Mouse (Mus musculus): ENCODE measurements around the gene AA986860. TPM values are rescaled to one million over a fixed set of nuclear protein-coding genes. Genes with fewer than 3 reads are reported as not detected.

AA986860 gene
- total RNA-seq (2014; fragmentation: Nextera tagmentation) (0.66 and 1.5 TPM in 2 replicates), total RNA-seq (2017) (0.50 and 0.94 TPM in 2 replicates)

- peak; percentile 64 for ATAC-seq (replicated peaks; ENCODE audit: low FRiP score, low TSS enrichment, poor library complexity, severe bottlenecking)
Observed at GRCm38 (mm10) chr1:130731741-130732337, at the start of gene AA986860. Gene AA986860 (plus strand): TSS chr1:130731976.

- no peak for ATAC-seq (replicated peaks; ENCODE audit: low FRiP score, low TSS enrichment, poor library complexity, severe bottlenecking)
Observed at GRCm38 (mm10) chr1:130683905-130684304, 47.9 kb upstream of the AA986860 start.

- no peak for ATAC-seq (replicated peaks; ENCODE audit: low FRiP score, low TSS enrichment, poor library complexity, severe bottlenecking)
Observed at GRCm38 (mm10) chr1:130698601-130699000, 33.2 kb upstream of the AA986860 start.

GRCm38 (mm10) chr1:130699937-130700633, 31.7 kb upstream of the AA986860 start:
- no peak for ATAC-seq (replicated peaks; ENCODE audit: low FRiP score, low TSS enrichment, poor library complexity, severe bottlenecking)

GRCm38 (mm10) chr1:130701976-130702375, 29.8 kb upstream of the AA986860 start:
- ATAC-seq (replicated peaks; ENCODE audit: low FRiP score, low TSS enrichment, poor library complexity, severe bottlenecking) = no peak

- ATAC-seq (replicated peaks; ENCODE audit: low FRiP score, low TSS enrichment, poor library complexity, severe bottlenecking) = no peak
Observed at GRCm38 (mm10) chr1:130703613-130704012, 28.2 kb upstream of the AA986860 start.

GRCm38 (mm10) chr1:130710283-130711080, 21.3 kb upstream of the AA986860 start:
- no peak for ATAC-seq (replicated peaks; ENCODE audit: low FRiP score, low TSS enrichment, poor library complexity, severe bottlenecking)

- ATAC-seq (replicated peaks; ENCODE audit: low FRiP score, low TSS enrichment, poor library complexity, severe bottlenecking) = no peak
Observed at GRCm38 (mm10) chr1:130714046-130714445, 17.7 kb upstream of the AA986860 start.

GRCm38 (mm10) chr1:130715561-130716217, 16.1 kb upstream of the AA986860 start, which contains the start of gene Gm29427:
Gene Gm29427 (minus strand): TSS chr1:130715799.
- ATAC-seq (replicated peaks; ENCODE audit: low FRiP score, low TSS enrichment, poor library complexity, severe bottlenecking) = peak; percentile 80

GRCm38 (mm10) chr1:130716218-130716512, 15.6 kb upstream of the AA986860 start:
- peak; percentile 10; the same call in 1 of the 2 replicates for ATAC-seq (replicated peaks; ENCODE audit: low FRiP score, low TSS enrichment, poor library complexity, severe bottlenecking)

- peak; percentile 11 for ATAC-seq (replicated peaks; ENCODE audit: low FRiP score, low TSS enrichment, poor library complexity, severe bottlenecking)
Observed at GRCm38 (mm10) chr1:130716513-130717290, 15.1 kb upstream of the AA986860 start.

- peak; percentile 66 for ATAC-seq (replicated peaks; ENCODE audit: low FRiP score, low TSS enrichment, poor library complexity, severe bottlenecking)
Observed at GRCm38 (mm10) chr1:130717291-130717871, 14.4 kb upstream of the AA986860 start, which contains the start of gene Yod1. Gene Yod1 (plus strand): TSS chr1:130717327.

- no peak for ATAC-seq (replicated peaks; ENCODE audit: low FRiP score, low TSS enrichment, poor library complexity, severe bottlenecking)
Observed at GRCm38 (mm10) chr1:130724206-130724605, 7.6 kb upstream of the AA986860 start.

- ATAC-seq (replicated peaks; ENCODE audit: low FRiP score, low TSS enrichment, poor library complexity, severe bottlenecking) = no peak
Observed at GRCm38 (mm10) chr1:130726396-130726795, 5.4 kb upstream of the AA986860 start.

- no peak for ATAC-seq (replicated peaks; ENCODE audit: low FRiP score, low TSS enrichment, poor library complexity, severe bottlenecking)
Observed at GRCm38 (mm10) chr1:130728070-130728469, 3.7 kb upstream of the AA986860 start.

GRCm38 (mm10) chr1:130728708-130729107, 3.1 kb upstream of the AA986860 start:
- ATAC-seq (replicated peaks; ENCODE audit: low FRiP score, low TSS enrichment, poor library complexity, severe bottlenecking) = no peak

- no peak for ATAC-seq (replicated peaks; ENCODE audit: low FRiP score, low TSS enrichment, poor library complexity, severe bottlenecking)
Observed at GRCm38 (mm10) chr1:130729153-130729552, 2.6 kb upstream of the AA986860 start, which contains the start of gene Pfkfb2. Gene Pfkfb2 (minus strand): TSS chr1:130729253.

Data from megakaryocyte-erythroid progenitor cell, adult 5-6 weeks (primary cell).